Mouse (Mus musculus) midbrain, embryonic 14.5 days (tissue): Measurements from ENCODE around the gene Arl8b. TPM values are rescaled to one million over a fixed set of nuclear protein-coding genes. Genes with fewer than 3 reads are reported as not detected.
"Not testable (repeated sequence)": the region's sequence is repeated elsewhere in the genome, so short reads cannot be mapped to it uniquely, and the experiment has no call there.

Experiments used
- ATAC-seq: fragments of 200-750 bp; cut with Nextera tagmentation; 2 replicates; pipeline ENCODE4 v1.8.0; 2017; ENCODE audit warnings: moderate number of reproducible peaks, moderate library complexity; ENCODE audit not compliant: low FRiP score, low TSS enrichment
- DNase-seq: peaks from one replicate; pipeline ENCODE4 v3.0.0-alpha.2; 2015
- H3K27ac ChIP-seq: fragments of 300-500 bp; sonication (generic); replicated peaks from 2 replicates; pipeline ENCODE4 v1.5.1; 2014; ENCODE audit warnings: mild to moderate bottlenecking, low read depth, low read length, moderate library complexity
- H3K27me3 ChIP-seq: fragments of 300-500 bp; sonication (generic); 2 replicates; pipeline ENCODE4 v1.6.1; 2014; ENCODE audit warnings: low read length, control low read depth, mixed read lengths; ENCODE audit not compliant: control insufficient read depth, insufficient read depth
- H3K36me3 ChIP-seq: fragments of 300-500 bp; sonication (generic); 2 replicates; pipeline ENCODE4 v1.6.1; 2014; ENCODE audit warnings: low read length, control low read depth; ENCODE audit not compliant: control insufficient read depth, insufficient read depth
- H3K4me1 ChIP-seq: fragments of 300-500 bp; sonication (generic); 2 replicates; pipeline ENCODE4 v1.6.1; 2014; ENCODE audit warnings: mild to moderate bottlenecking, antibody characterized with exemption, low read length, control low read depth; ENCODE audit not compliant: control insufficient read depth, insufficient read depth
- H3K4me2 ChIP-seq: fragments of 300-500 bp; sonication (generic); 2 replicates; pipeline ENCODE4 v1.6.1; 2014; ENCODE audit warnings: mild to moderate bottlenecking, low read length, moderate library complexity
- H3K4me3 ChIP-seq: fragments of 300-500 bp; sonication (generic); replicated peaks from 2 replicates; pipeline ENCODE4 v1.5.1; 2014; ENCODE audit warnings: low read depth, low read length
- H3K9ac ChIP-seq: fragments of 300-500 bp; sonication (generic); replicated peaks from 2 replicates; pipeline ENCODE4 v1.6.1; 2014; ENCODE audit warnings: mild to moderate bottlenecking, low read length, moderate library complexity
- H3K9me3 ChIP-seq: fragments of 300-500 bp; sonication (generic); 2 replicates; pipeline ENCODE4 v1.6.1; 2016; ENCODE audit warnings: low read length, control low read depth, mixed read lengths; ENCODE audit not compliant: control insufficient read depth
- WGBS: fragments of 180-500 bp; shearing (Covaris S2); extraction: QIAGEN DNeasy Blood & Tissue Kit; methylation state at CpG from one replicate; pipeline ENCODE4 v1.1.7; 2014; 5-methylcytosine and 5-hydroxymethylcytosine counted together
- polyA plus RNA-seq: library from polyadenylated mRNA; unstranded; fragments of >200 nt; fragmentation: Nextera tagmentation; extraction: Ambion mirVana; gene quantifications from 2 replicates; pipeline ENCODE4 v1.2.1, GENCODE M21; 2014

Arl8b gene
- polyA plus RNA-seq, 1 experiment from 2014 or later: 113 TPM

DNA sequence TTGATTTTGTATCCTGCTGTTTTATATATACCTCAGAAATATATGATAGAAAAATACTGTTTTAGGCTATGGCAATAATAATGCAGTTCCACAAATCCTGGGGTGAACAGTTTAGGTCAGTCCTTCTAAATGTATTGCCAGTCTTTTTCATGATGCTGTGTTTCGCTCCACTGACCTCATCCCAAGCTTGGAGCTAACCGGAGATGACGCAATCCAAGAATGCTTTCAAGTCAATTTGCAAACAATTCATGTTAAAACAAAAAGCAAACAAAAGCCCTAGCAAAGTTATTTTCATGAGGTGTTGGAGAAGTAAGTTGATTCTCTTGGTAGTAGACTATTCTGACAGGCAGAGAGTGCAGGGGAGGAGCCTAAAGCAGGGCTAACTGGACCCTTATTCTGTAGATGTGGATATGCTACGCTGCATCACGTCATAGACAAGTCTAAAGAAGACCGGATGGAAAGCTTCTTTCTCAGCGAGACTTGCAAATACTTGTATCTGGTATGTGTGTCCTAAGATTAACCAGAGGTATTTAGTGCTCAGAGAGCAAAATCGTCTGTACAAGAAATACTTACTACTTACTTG lies 69.3 kb downstream of the Arl8b start:
- no peak for ATAC-seq
- H3K36me3 ChIP-seq: peaks cover 59% of the 10 kb centered on the region

GRCm38 (mm10) chr6:108852986-108853385 lies 70.1 kb downstream of the Arl8b start:
- H3K4me2 ChIP-seq: no peak overlapping the region
- H3K9ac ChIP-seq: no peak overlapping the region
- H3K4me1 ChIP-seq: no peaks in the 10 kb centered on the region
- no peak overlapping the region for H3K27ac ChIP-seq
- peaks cover 64% of the 10 kb centered on the region for H3K36me3 ChIP-seq
- H3K4me3 ChIP-seq: no peak overlapping the region
- H3K27me3 ChIP-seq: no peaks in the 10 kb centered on the region
- WGBS: 96% methylated on average over 5 of the region's 5 CpGs
- ATAC-seq (no peak), DNase-seq (no peak)
- no peaks in the 10 kb centered on the region for H3K9me3 ChIP-seq

More for the DNA sequence above, 69.3 kb downstream of the Arl8b start:
- Histone ChIP-seq H3K9ac (no peak overlapping the region), H3K4me1 (no peaks in the 10 kb centered on the region), H3K9me3 (no peaks in the 10 kb centered on the region), H3K27me3 (no peaks in the 10 kb centered on the region), H3K27ac (no peak overlapping the region), H3K4me2 (no peak overlapping the region), H3K4me3 (no peak overlapping the region)
- no peak for DNase-seq
- 94% methylated on average over 8 of the region's 8 CpGs for WGBS

- DNase-seq: no peak
- peaks cover 45% of the 10 kb centered on the region for H3K36me3 ChIP-seq
- no peak overlapping the region for H3K4me3 ChIP-seq
- no peak overlapping the region for H3K9ac ChIP-seq
- WGBS: 95% methylated on average over 9 of the region's 9 CpGs
- H3K27me3 ChIP-seq: no peaks in the 10 kb centered on the region
- no peak overlapping the region for H3K4me2 ChIP-seq
- H3K27ac ChIP-seq: no peak overlapping the region
- no peaks in the 10 kb centered on the region for H3K4me1 ChIP-seq
- no peak for ATAC-seq
- peaks cover 7% of the 10 kb centered on the region; the same call in 1 of the 2 replicates for H3K9me3 ChIP-seq
These were observed 75.7 kb downstream of the Arl8b start for GRCm38 (mm10) chr6:108858583-108858982.

DNA sequence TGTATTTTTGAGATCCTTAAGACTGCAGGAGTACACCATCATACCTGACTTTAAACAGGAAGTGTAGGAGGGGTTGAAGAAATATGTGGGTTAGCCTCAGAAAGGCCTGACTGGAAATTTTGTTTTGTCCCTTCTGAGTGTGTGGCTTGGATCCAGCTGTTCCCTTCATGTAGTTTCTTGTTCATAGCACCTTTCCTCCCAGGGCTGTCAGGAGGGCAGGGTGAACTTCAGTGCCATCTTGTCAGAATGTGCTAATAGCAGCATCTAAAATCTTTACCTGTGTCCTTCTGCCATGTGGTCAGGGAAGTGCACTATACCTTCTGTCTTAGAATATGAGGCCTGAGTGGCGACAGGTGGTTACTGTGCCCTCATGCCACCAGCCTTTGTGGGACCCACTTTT lies 78.3 kb downstream of the Arl8b start:
- Histone ChIP-seq H3K36me3 (peaks cover 22% of the 10 kb centered on the region), H3K4me1 (no peaks in the 10 kb centered on the region), H3K4me3 (no peak overlapping the region), H3K27ac (no peak overlapping the region), H3K4me2 (no peak overlapping the region), H3K9ac (no peak overlapping the region), H3K9me3 (peaks cover 7% of the 10 kb centered on the region; the same call in 1 of the 2 replicates), H3K27me3 (no peaks in the 10 kb centered on the region)
- 97% methylated on average over 1 of the region's 1 CpGs for WGBS
- no peak for ATAC-seq
- no peak for DNase-seq

DNA sequence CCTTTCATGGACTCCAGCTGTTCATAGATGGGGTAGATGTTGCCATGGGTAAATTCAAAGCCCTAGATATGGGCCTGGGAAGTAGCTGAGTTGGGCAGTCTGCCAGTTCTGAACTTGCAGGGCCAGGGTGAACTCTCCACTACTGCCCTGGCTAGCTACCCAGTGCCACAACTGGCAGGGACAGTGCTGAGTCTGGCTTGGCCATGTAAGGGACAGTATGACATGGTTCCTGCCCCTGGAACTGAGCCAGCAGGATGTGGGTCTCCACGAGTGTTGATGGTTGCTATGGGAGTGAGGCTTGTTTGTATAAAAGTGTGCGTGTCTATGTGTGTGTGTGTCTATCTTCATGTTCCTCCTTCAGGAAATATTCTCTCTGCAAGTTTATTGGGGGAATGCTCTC lies 79.6 kb downstream of the Arl8b start:
- Histone ChIP-seq H3K27ac (no peak overlapping the region), H3K36me3 (peaks cover 15% of the 10 kb centered on the region; the same call in 1 of the 2 replicates), H3K4me2 (no peak overlapping the region), H3K27me3 (no peaks in the 10 kb centered on the region), H3K4me3 (no peak overlapping the region), H3K9me3 (peaks cover 7% of the 10 kb centered on the region; the same call in 1 of the 2 replicates), H3K4me1 (no peaks in the 10 kb centered on the region), H3K9ac (no peak overlapping the region)
- WGBS: 89% methylated on average over 2 of the region's 2 CpGs
- DNase-seq (no peak), ATAC-seq (peak; percentile 40; the same call in 1 of the 2 replicates)

- no peak overlapping the region for H3K9ac ChIP-seq
- H3K4me3 ChIP-seq: no peak overlapping the region
- H3K36me3 ChIP-seq: 0 out of 2 replicates have a peak, but pooled peaks cover 4% of the 10 kb centered on the region
- H3K27me3 ChIP-seq: no peaks in the 10 kb centered on the region
- WGBS: 80% methylated on average over 5 of the region's 5 CpGs
- ATAC-seq (no peak), DNase-seq (no peak)
- no peaks in the 10 kb centered on the region for H3K4me1 ChIP-seq
- no peak overlapping the region for H3K27ac ChIP-seq
- H3K9me3 ChIP-seq: peaks cover 7% of the 10 kb centered on the region; the same call in 1 of the 2 replicates
- H3K4me2 ChIP-seq: no peak overlapping the region
These were observed 83.4 kb downstream of the Arl8b start for GRCm38 (mm10) chr6:108866317-108866716.

DNA sequence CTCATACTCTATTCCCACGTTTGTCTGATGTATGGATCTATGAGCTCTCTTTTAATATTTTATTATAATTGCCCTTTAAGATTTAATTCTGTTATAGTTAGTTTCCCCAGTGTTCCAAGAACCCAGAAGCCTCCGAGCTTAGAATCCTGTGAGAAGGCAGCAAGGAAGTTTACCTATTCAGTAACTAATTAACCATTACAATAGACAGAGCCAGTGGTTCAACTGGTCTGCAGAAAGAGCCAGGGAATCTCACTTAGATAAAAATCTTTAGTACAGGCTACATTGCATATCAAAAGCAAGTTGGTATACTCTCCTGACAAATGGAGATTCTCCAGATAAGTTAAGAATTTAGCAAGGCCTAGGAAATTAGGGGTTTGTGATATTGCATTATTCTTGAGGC lies 86.1 kb downstream of the Arl8b start:
- not testable (repeated sequence) for H3K9me3 ChIP-seq, H3K4me2 ChIP-seq, H3K9ac ChIP-seq, H3K36me3 ChIP-seq, H3K27me3 ChIP-seq, DNase-seq, H3K4me3 ChIP-seq, ATAC-seq, H3K27ac ChIP-seq, H3K4me1 ChIP-seq
- 40% methylated on average over 2 of the region's 2 CpGs for WGBS

- Histone ChIP-seq H3K9ac (no peak overlapping the region), H3K4me2 (no peak overlapping the region), H3K4me1 (no peaks in the 10 kb centered on the region), H3K27ac (no peak overlapping the region), H3K4me3 (no peak overlapping the region), H3K36me3 (no peaks in the 10 kb centered on the region), H3K27me3 (no peaks in the 10 kb centered on the region), H3K9me3 (no peaks in the 10 kb centered on the region)
- WGBS: 86% methylated on average over 2 of the region's 2 CpGs
- DNase-seq: no peak
- no peak for ATAC-seq
These were observed 87.5 kb downstream of the Arl8b start for GRCm38 (mm10) chr6:108870421-108870820.

DNA sequence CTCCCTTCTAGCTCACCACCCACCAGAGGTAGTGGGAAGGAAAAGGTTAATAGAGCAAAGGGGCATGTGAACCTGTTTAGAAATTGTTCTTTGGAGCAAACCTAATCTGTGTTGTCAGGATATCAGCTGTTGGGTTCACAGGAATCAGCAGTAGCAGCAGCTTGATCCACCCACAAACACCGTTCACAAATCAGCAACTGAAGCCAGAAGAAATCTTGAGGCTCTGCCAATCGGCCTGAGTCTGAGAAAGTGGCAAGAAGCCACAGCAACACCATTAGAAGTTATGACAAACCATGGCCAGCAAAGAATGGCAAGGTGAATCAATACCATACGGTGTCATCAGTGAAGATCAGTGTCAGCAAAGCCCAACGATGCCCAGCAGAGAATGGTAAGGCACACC lies 88.4 kb downstream of the Arl8b start:
- ATAC-seq (no peak), DNase-seq (no peak)
- no peaks in the 10 kb centered on the region for H3K27me3 ChIP-seq
- H3K4me3 ChIP-seq: no peak overlapping the region
- WGBS: 91% methylated on average over 4 of the region's 4 CpGs
- H3K4me2 ChIP-seq: no peak overlapping the region
- peaks cover 4% of the 10 kb centered on the region; the same call in 1 of the 2 replicates for H3K4me1 ChIP-seq
- no peak overlapping the region for H3K9ac ChIP-seq
- H3K36me3 ChIP-seq: no peaks in the 10 kb centered on the region
- no peak overlapping the region for H3K27ac ChIP-seq
- no peaks in the 10 kb centered on the region for H3K9me3 ChIP-seq
